Mouse (Mus musculus): ENCODE results near the gene Auh.

GRCm38 (mm10) chr13:52913926-52914325 is 15.6 kb downstream of the Auh start:
- TF ChIP-seq POLR2A (IDR thresholded peaks at IDR 0.05; ENCODE audit: insufficient read depth, low read depth, low read length) (no peak), CTCF (IDR thresholded peaks at IDR 0.05) (no peak), EP300 (IDR thresholded peaks at IDR 0.05; ENCODE audit: insufficient read depth, low read depth, low read length) (no peak)
